Mouse (Mus musculus) neural tube, embryonic 11.5 days (tissue): ENCODE data around the gene Copa. TPM values are rescaled to one million over a fixed set of nuclear protein-coding genes. Genes with fewer than 3 reads are reported as not detected.

Experiments
- ATAC-seq: fragments of 200-750 bp; cut with Nextera tagmentation; 2 replicates; pipeline ENCODE4 v1.8.0; 2017; ENCODE audit warnings: moderate number of reproducible peaks, mild to moderate bottlenecking, moderate TSS enrichment, moderate library complexity; ENCODE audit not compliant: insufficient read depth, low FRiP score, low TSS enrichment
- DNase-seq: peaks from one replicate; pipeline ENCODE4 v3.0.0-alpha.2; 2015; ENCODE audit warnings: low spot score
- H3K27ac ChIP-seq: fragments of 300-500 bp; sonication (generic); 2 replicates; pipeline ENCODE4 v1.5.1; 2014; ENCODE audit warnings: low read depth, mild to moderate bottlenecking, low read length
- H3K27me3 ChIP-seq: fragments of 300-500 bp; sonication (generic); 2 replicates; pipeline ENCODE4 v1.6.1; 2014; ENCODE audit warnings: mild to moderate bottlenecking, low read length, mixed read lengths; ENCODE audit not compliant: control insufficient read depth, insufficient read depth
- H3K36me3 ChIP-seq: fragments of 300-500 bp; sonication (generic); 2 replicates; pipeline ENCODE4 v1.6.1; 2014; ENCODE audit warnings: mild to moderate bottlenecking, low read length, moderate library complexity, mixed read lengths; ENCODE audit not compliant: control insufficient read depth, insufficient read depth
- H3K4me1 ChIP-seq: fragments of 300-500 bp; sonication (generic); 2 replicates; pipeline ENCODE4 v1.6.1; 2014; ENCODE audit warnings: low read length, mixed read lengths; ENCODE audit not compliant: control insufficient read depth, insufficient read depth
- H3K4me2 ChIP-seq: fragments of 300-500 bp; sonication (generic); 2 replicates; pipeline ENCODE4 v1.6.1; 2014; ENCODE audit warnings: low read depth, mild to moderate bottlenecking, moderate library complexity
- H3K4me3 ChIP-seq: fragments of 300-500 bp; sonication (generic); 2 replicates; pipeline ENCODE4 v1.5.1; 2014; ENCODE audit warnings: low read depth, low read length
- H3K9ac ChIP-seq: fragments of 300-500 bp; sonication (generic); 2 replicates; pipeline ENCODE4 v1.6.1; 2014; ENCODE audit warnings: mild to moderate bottlenecking, low read length
- H3K9me3 ChIP-seq: fragments of 300-500 bp; sonication (generic); 2 replicates; pipeline ENCODE4 v1.6.1; 2016; ENCODE audit warnings: low read length; ENCODE audit not compliant: control insufficient read depth
- WGBS: fragments of 180-500 bp; shearing (Covaris S2); extraction: QIAGEN DNeasy Blood & Tissue Kit; methylation state at CpG from one replicate; pipeline ENCODE4 v1.1.7; 2014; 5-methylcytosine and 5-hydroxymethylcytosine counted together
- polyA plus RNA-seq: library from polyadenylated mRNA; unstranded; fragments of >200 nt; fragmentation: Nextera tagmentation; extraction: Ambion mirVana; gene quantifications from 2 replicates; pipeline ENCODE4 v1.2.1, GENCODE M21; 2014

The Copa gene
- polyA plus RNA-seq, 1 experiment from 2014 or later: 225 TPM

GRCm38 (mm10) chr1:172099325-172100033 is 17.1 kb downstream of the Copa start:
- H3K27me3 ChIP-seq: no peaks in the 10 kb centered on the region
- H3K4me1 ChIP-seq: no peaks in the 10 kb centered on the region
- H3K4me2 ChIP-seq: no peak overlapping the region
- no peak overlapping the region for H3K9ac ChIP-seq
- H3K36me3 ChIP-seq: peaks cover 22% of the 10 kb centered on the region
- no peak overlapping the region for H3K4me3 ChIP-seq
- no peak overlapping the region for H3K27ac ChIP-seq
- no peaks in the 10 kb centered on the region for H3K9me3 ChIP-seq
- WGBS: 82% methylated on average over 6 of the region's 6 CpGs
- no peak for DNase-seq
- ATAC-seq: no peak

- Histone ChIP-seq H3K9ac (no peak overlapping the region), H3K27ac (no peak overlapping the region), H3K27me3 (no peaks in the 10 kb centered on the region), H3K4me1 (no peaks in the 10 kb centered on the region), H3K4me2 (no peak overlapping the region), H3K36me3 (peaks cover 31% of the 10 kb centered on the region), H3K9me3 (no peaks in the 10 kb centered on the region), H3K4me3 (no peak overlapping the region)
- no peak for DNase-seq
- ATAC-seq: no peak
- 85% methylated on average over 4 of the region's 4 CpGs for WGBS
Measured at GRCm38 (mm10) chr1:172103619-172104018, 21.3 kb downstream of the Copa start.

GRCm38 (mm10) chr1:172105101-172105500 is 22.8 kb downstream of the Copa start:
- Histone ChIP-seq H3K4me1 (no peaks in the 10 kb centered on the region), H3K36me3 (peaks cover 32% of the 10 kb centered on the region), H3K4me3 (no peak overlapping the region), H3K4me2 (no peak overlapping the region), H3K9me3 (no peaks in the 10 kb centered on the region), H3K9ac (no peak overlapping the region), H3K27me3 (no peaks in the 10 kb centered on the region), H3K27ac (no peak overlapping the region)
- WGBS: 75% methylated on average over 11 of the region's 11 CpGs
- no peak for DNase-seq
- ATAC-seq: no peak

DNA sequence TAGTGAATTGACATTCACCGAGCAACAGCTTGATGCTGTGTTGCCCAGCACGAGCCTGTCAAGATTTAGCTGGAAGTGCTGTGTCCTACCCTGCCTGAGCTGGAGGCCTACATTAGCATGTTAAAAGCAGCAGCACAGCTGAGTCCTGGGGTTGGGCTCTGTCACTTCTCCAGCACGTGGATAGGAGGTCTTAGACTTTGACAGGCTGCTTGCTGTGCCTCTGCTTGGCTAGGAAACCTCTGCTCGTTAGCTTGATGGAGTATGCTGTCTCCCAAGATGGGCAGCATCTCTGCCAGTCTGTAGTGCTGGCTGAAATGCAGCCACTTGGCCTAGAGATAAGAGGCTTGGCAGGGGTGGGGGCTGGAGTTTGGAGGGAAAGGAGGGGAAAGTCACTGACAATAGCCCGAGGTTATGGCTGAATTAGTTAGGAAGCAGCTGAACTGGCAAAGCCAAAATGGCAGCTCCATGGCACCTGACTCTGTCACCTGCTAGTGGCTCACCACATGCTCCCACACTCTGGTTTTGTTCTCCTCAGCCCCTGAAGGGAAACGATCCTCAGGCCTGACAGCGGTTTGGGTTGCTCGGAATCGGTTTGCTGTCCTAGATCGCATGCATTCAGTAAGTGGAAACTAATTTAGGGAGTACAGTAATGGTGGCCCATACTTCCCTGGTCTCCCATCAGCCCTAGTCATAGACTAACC is 25.6 kb downstream of the Copa start:
- Histone ChIP-seq H3K4me2 (no peak overlapping the region), H3K27me3 (no peaks in the 10 kb centered on the region), H3K9ac (no peak overlapping the region), H3K4me1 (no peaks in the 10 kb centered on the region), H3K9me3 (no peaks in the 10 kb centered on the region), H3K27ac (no peak overlapping the region), H3K4me3 (no peak overlapping the region), H3K36me3 (peaks cover 26% of the 10 kb centered on the region)
- ATAC-seq (no peak), DNase-seq (no peak)
- 77% methylated on average over 10 of the region's 10 CpGs for whole genome bisulfite sequencing

- Histone ChIP-seq H3K4me3 (no peak overlapping the region), H3K9ac (no peak overlapping the region), H3K36me3 (peaks cover 35% of the 10 kb centered on the region), H3K4me1 (no peaks in the 10 kb centered on the region), H3K27ac (no peak overlapping the region), H3K9me3 (no peaks in the 10 kb centered on the region), H3K4me2 (no peak overlapping the region), H3K27me3 (no peaks in the 10 kb centered on the region)
- 95% methylated on average over 5 of the region's 5 CpGs for WGBS
- DNase-seq: no peak
- no peak for ATAC-seq
Measured at GRCm38 (mm10) chr1:172116948-172117347, 34.6 kb downstream of the Copa start.

GRCm38 (mm10) chr1:172119100-172119499 is 36.8 kb downstream of the Copa start:
- H3K4me2 ChIP-seq: no peak overlapping the region
- DNase-seq (no peak), ATAC-seq (no peak)
- H3K4me1 ChIP-seq: no peaks in the 10 kb centered on the region
- no peak overlapping the region for H3K4me3 ChIP-seq
- no peaks in the 10 kb centered on the region for H3K9me3 ChIP-seq
- no peaks in the 10 kb centered on the region for H3K27me3 ChIP-seq
- peaks cover 35% of the 10 kb centered on the region for H3K36me3 ChIP-seq
- H3K27ac ChIP-seq: no peak overlapping the region
- no peak overlapping the region for H3K9ac ChIP-seq
- 88% methylated on average over 6 of the region's 6 CpGs for WGBS

GRCm38 (mm10) chr1:172119720-172120119 is 37.4 kb downstream of the Copa start:
- H3K4me2 ChIP-seq: no peak overlapping the region

GRCm38 (mm10) chr1:172122671-172123070 is 40.3 kb downstream of the Copa start:
- no peak overlapping the region for H3K9ac ChIP-seq
- H3K27me3 ChIP-seq: no peaks in the 10 kb centered on the region
- H3K36me3 ChIP-seq: peaks cover 27% of the 10 kb centered on the region
- WGBS: 80% methylated on average over 2 of the region's 2 CpGs
- ATAC-seq: no peak
- H3K4me1 ChIP-seq: peaks cover 4% of the 10 kb centered on the region
- H3K4me2 ChIP-seq: no peak overlapping the region
- H3K4me3 ChIP-seq: no peak overlapping the region
- no peak for DNase-seq
- no peak overlapping the region for H3K27ac ChIP-seq
- no peaks in the 10 kb centered on the region for H3K9me3 ChIP-seq

More at GRCm38 (mm10) chr1:172119720-172120119, 37.4 kb downstream of the Copa start:
- no peaks in the 10 kb centered on the region for H3K4me1 ChIP-seq
- no peak overlapping the region for H3K9ac ChIP-seq
- peaks cover 35% of the 10 kb centered on the region for H3K36me3 ChIP-seq
- no peak for ATAC-seq
- DNase-seq: peak; percentile 40
- H3K4me3 ChIP-seq: no peak overlapping the region
- no peaks in the 10 kb centered on the region for H3K9me3 ChIP-seq
- no peak overlapping the region for H3K27ac ChIP-seq
- H3K27me3 ChIP-seq: no peaks in the 10 kb centered on the region
- WGBS: 58% methylated on average over 3 of the region's 3 CpGs

GRCm38 (mm10) chr1:172124572-172124971 is 42.2 kb downstream of the Copa start:
- H3K4me2 ChIP-seq: no peak overlapping the region
- WGBS: 84% methylated on average over 6 of the region's 6 CpGs
- H3K9ac ChIP-seq: no peak overlapping the region
- no peaks in the 10 kb centered on the region for H3K9me3 ChIP-seq
- H3K36me3 ChIP-seq: peaks cover 23% of the 10 kb centered on the region
- H3K4me3 ChIP-seq: no peak overlapping the region
- DNase-seq: no peak
- H3K27me3 ChIP-seq: no peaks in the 10 kb centered on the region
- no peak for ATAC-seq
- peaks cover 5% of the 10 kb centered on the region for H3K4me1 ChIP-seq
- H3K27ac ChIP-seq: no peak overlapping the region
